Mouse (Mus musculus) bone marrow macrophage, adult 2 months (primary cell): ENCODE measurements around the gene Ap4m1.

Source experiments
- CTCF ChIP-seq: IDR thresholded peaks from 2 replicates; pipeline ENCODE4 v1.5.1; 2012; ENCODE audit warnings: low read depth, mild to moderate bottlenecking, low read length, moderate library complexity
- POLR2A ChIP-seq: IDR thresholded peaks from 2 replicates; pipeline ENCODE4 v1.6.1; 2012; ENCODE audit warnings: mild to moderate bottlenecking, low read depth, low read length, borderline replicate concordance

- TF ChIP-seq CTCF (no peak), POLR2A (peak; percentile 99)
Observed at GRCm38 (mm10) chr5:138186950-138187638, 15.3 kb downstream of the Ap4m1 start, which contains the start of the genes Taf6 and Cnpy4.
